Mouse (Mus musculus): ENCODE results near the gene Evi5.

- TF ChIP-seq POLR2A (IDR thresholded peaks at IDR 0.05; ENCODE audit: borderline replicate concordance, extremely low read depth, insufficient read depth, insufficient read length, poor library complexity, severe bottlenecking) (no peak), CTCF (IDR thresholded peaks at IDR 0.05; ENCODE audit: borderline replicate concordance, extremely low read depth, insufficient read depth, insufficient read length) (no peak)
Measured at GRCm38 (mm10) chr5:107877053-107877452, 2.1 kb upstream of the Evi5 start.
